Mouse (Mus musculus): ENCODE results near the gene Klrc2.
A peak's percentile ranks its signal among the peaks of the same experiment; 100 is the strongest.
"Not testable (repeated sequence)": the region's sequence is repeated elsewhere in the genome, so short reads cannot be mapped to it uniquely, and the experiment has no call there.

Gene Klrc2

DNA sequence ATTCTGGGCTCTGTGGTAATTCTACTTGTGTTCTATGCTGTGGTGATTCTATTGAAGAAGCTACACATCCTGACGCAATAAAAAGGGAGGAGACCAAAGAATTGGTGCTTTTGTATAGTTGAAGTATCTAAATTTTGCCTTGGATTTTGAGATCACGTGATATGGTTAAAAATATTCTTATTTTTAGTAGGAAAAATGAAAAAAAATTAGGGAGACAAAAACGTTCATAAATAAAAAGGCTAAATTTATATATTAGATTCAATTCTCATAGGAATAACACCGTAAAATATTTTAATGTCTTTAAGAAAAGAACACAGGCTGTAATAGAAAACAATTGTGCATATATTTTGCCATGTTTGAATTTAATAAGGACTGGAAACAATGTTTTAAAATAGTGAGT lies at the start of gene Klrc2:
Gene Klrc2, minus strand, starts transcription at position 101 of the 400 bp plus-strand sequence.
- not testable (repeated sequence) for DNase-seq

GRCm38 (mm10) chr6:129691436-129691835 lies 30.9 kb upstream of the Klrc2 start:
- DNase-seq = not testable (repeated sequence)

GRCm38 (mm10) chr6:129680379-129680778 lies 19.9 kb upstream of the Klrc2 start:
- DNase-seq = peak; percentile 0

DNA sequence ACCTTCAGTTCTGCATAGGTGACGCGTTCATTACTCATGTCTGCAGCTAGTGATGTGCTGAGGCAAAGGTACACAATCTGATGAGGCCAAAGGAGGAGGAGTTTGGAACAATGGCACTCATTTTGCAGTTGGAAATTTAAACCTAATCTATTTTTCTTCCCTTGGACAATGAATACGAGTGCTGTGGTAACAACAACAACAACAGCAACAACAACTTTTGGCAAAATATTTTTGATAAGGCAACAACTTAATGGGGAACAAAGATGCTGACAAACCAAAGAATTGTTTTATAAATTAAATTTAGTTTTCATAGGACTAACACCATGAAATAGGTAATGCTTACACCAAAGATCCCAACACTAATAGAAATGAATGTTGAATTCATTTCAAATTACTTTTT lies 18.4 kb upstream of the Klrc2 start, which contains the start of gene Klrc1:
Gene Klrc1, minus strand, starts transcription at position 101 of the 400 bp plus-strand sequence.
- no peak for DNase-seq

GRCm38 (mm10) chr6:129661301-129661700 lies 812 bp upstream of the Klrc2 start:
- not testable (repeated sequence) for DNase-seq

GRCm38 (mm10) chr6:129644054-129644453 lies 16.4 kb downstream of the Klrc2 start:
- not testable (repeated sequence) for DNase-seq

- DNase-seq = not testable (repeated sequence)
These were observed 17.3 kb downstream of the Klrc2 start, which contains the start of gene Klrc3 for GRCm38 (mm10) chr6:129643237-129643636. Gene Klrc3 (minus strand): TSS chr6:129643337.

GRCm38 (mm10) chr6:129631046-129631445 lies 29.4 kb downstream of the Klrc2 start:
- DNase-seq = not testable (repeated sequence)

DNA sequence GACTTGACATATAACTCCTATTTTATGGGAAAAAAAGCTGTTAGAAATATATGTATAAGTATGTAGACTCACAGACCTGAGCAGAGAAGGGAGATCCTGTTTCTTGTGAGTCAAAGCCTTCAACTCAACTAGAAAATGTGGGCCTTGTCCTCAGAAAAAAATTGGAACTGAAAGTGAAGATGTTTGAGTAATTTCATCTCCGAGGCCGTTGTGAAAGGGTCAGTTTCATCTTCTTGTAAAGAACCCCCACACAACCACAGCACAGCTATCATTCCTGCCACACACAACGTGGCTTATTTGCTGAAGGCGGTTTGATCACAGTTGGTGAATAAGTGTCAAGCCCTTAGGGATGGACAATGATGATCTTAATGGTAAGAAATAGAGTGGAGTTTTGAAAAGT lies 36.8 kb downstream of the Klrc2 start, which contains the start of gene Klrk1:
Gene Klrk1, minus strand, starts transcription at position 130 of the 400 bp plus-strand sequence.
- no peak for DNase-seq

- no peak for DNase-seq
These were observed 52.1 kb downstream of the Klrc2 start for GRCm38 (mm10) chr6:129608372-129608771.
